Mouse (Mus musculus) layer of hippocampus, adult 6 months (tissue): ENCODE data around the gene Flrt1. TPM values are rescaled to one million over a fixed set of nuclear protein-coding genes. Genes with fewer than 3 reads are reported as not detected.

Source experiments
- long read RNA-seq, 2 experiments: library from polyadenylated mRNA; unstranded; transcript quantifications; one replicate each; pipeline ENCODE4 v2.0.0; 2019 to 2020
- polyA plus RNA-seq: library from polyadenylated mRNA; unstranded; fragments of <200 nt; fragmentation: Nextera tagmentation; gene quantifications from 2 replicates; pipeline ENCODE4 v1.2.3, GENCODE M21; 2021

Flrt1 gene
- polyA plus RNA-seq, result 2.2 and 2.6 TPM in 2 replicates
- long read RNA-seq, experiment 1, partial matches to known transcripts, result 0 of 9 reads
- long read RNA-seq, experiment 1, other reads (novel, unspliced or antisense), result 9 of 9 reads
- long read RNA-seq, experiment 2, partial matches to known transcripts, result 0 of 12 reads
- long read RNA-seq, experiment 2, other reads (novel, unspliced or antisense), result 12 of 12 reads

GRCm38 (mm10) chr19:7105544-7105943 is at the start of gene Flrt1:
Flrt1 (minus strand) TSS chr19:7105729.

DNA sequence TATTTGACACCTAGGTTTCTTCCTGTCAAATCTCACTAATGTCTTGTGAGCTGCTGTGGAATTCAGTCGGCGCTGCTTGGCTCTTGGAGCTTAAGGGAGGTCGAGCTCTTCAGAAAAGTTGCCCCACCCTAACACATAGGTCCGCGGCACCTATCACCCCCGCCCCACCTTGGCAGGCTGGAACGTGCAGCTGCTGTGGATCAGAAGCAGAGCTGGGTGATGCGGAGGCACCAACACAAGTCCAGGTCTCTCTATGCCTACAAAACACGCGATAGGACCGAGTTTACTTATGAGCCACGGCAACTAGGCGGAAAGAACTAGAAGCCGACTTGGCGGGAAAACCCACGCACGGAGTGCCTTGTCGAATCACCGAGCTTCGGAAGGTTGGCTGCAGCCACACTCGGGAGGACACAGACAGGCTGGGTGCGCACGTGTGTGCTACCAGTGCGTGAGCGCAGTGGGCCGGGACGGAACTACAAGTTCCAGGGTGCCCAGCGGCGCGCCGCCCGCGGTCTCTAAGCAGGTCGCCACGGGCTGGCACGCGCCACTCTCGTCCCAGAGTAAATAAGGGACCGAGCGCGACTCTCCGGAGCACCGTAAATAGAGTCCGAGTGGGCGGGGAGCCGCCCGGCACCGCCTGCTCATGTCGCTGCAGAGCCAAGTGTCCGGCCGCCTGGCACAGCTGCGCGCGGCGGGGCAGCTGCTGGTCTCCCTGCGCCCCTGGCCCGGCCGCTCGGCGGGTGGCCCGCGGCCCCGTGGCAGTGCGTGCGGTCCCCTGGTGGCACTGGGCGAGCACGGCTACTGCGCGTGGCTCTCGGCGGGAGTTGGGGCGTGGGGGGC is 49.1 kb downstream of the Flrt1 start, which contains the start of gene Macrod1:
TSS of gene Macrod1 (plus strand) at position 563 of the 840 bp plus-strand sequence.

Other genes starting within 250 kb of the Flrt1 start
- gene Ccdc88b, start 247.5 kb downstream of the Flrt1 start, polyA plus RNA-seq, result 1.4 and 1.6 TPM in 2 replicates
- 133 and 145 TPM in 2 replicates for gene Trmt112, start 196.0 kb downstream of the Flrt1 start, polyA plus RNA-seq
- gene Prdx5, start 195.6 kb downstream of the Flrt1 start, polyA plus RNA-seq, result 774 and 793 TPM in 2 replicates
- 3.2 and 3.4 TPM in 2 replicates for gene Esrra, start 183.9 kb downstream of the Flrt1 start, polyA plus RNA-seq
- 4.3 TPM in 2 replicates for gene Catsperz, start 180.3 kb downstream of the Flrt1 start, polyA plus RNA-seq
- gene Kcnk4, start 171.2 kb downstream of the Flrt1 start, polyA plus RNA-seq, result 10.4 and 12.2 TPM in 2 replicates
- 47.9 and 48.1 TPM in 2 replicates for gene Bad, start 163.9 kb downstream of the Flrt1 start, polyA plus RNA-seq
- 18.3 and 23.0 TPM in 2 replicates for gene Gpr137, start 163.2 kb downstream of the Flrt1 start, polyA plus RNA-seq
- gene Ppp1r14b, start 130.8 kb downstream of the Flrt1 start, polyA plus RNA-seq, result 23.4 and 26.0 TPM in 2 replicates
- 8.5 and 8.6 TPM in 2 replicates for gene Plcb3, start 129.3 kb downstream of the Flrt1 start, polyA plus RNA-seq
- 284 and 296 TPM in 2 replicates for gene Fkbp2, start 125.2 kb downstream of the Flrt1 start, polyA plus RNA-seq
- 74.0 and 88.5 TPM in 2 replicates for gene Vegfb, start 118.1 kb downstream of the Flrt1 start, polyA plus RNA-seq
- 27.6 and 28.0 TPM in 2 replicates for gene Dnajc4, start 113.2 kb downstream of the Flrt1 start, polyA plus RNA-seq
- gene Nudt22, start 109.6 kb downstream of the Flrt1 start, polyA plus RNA-seq, result 17.2 and 17.7 TPM in 2 replicates
- gene Trpt1, start 109.6 kb downstream of the Flrt1 start, polyA plus RNA-seq, result 18.7 and 22.7 TPM in 2 replicates
- gene Fermt3, start 86.3 kb downstream of the Flrt1 start, polyA plus RNA-seq, result 3.8 and 4.5 TPM in 2 replicates
- gene Stip1, start 65.8 kb downstream of the Flrt1 start, polyA plus RNA-seq, result 119 and 128 TPM in 2 replicates
- gene Macrod1, start 48.9 kb downstream of the Flrt1 start, polyA plus RNA-seq, result 3.4 and 3.9 TPM in 2 replicates
- gene Otub1, start 100.6 kb upstream of the Flrt1 start, polyA plus RNA-seq, result 740 and 803 TPM in 2 replicates
- 7,358 and 7,691 TPM in 2 replicates for gene Cox8a, start 111.9 kb upstream of the Flrt1 start, polyA plus RNA-seq
- gene Naa40, start 135.5 kb upstream of the Flrt1 start, polyA plus RNA-seq, result 8.5 and 9.4 TPM in 2 replicates
- gene Rcor2, start 161.6 kb upstream of the Flrt1 start, polyA plus RNA-seq, result 0.74 and 0.99 TPM in 2 replicates
- 21.9 and 29.5 TPM in 2 replicates for gene Mark2, start 236.1 kb upstream of the Flrt1 start, polyA plus RNA-seq